Mouse (Mus musculus) T-helper 1 cell (primary cell): ENCODE measurements around the gene Pias1.
"Not testable (repeated sequence)": the region's sequence is repeated elsewhere in the genome, so short reads cannot be mapped to it uniquely, and the experiment has no call there.

Experiments used
- in situ Hi-C: fragments of 300-600 bp; cut with MboI, MseI; formaldehyde crosslinking; loops from one replicate; pipeline ENCODE4 v1.15.1; 2025; ENCODE audit warnings: high pct_unique_total_duplicates

Gene Pias1

DNA sequence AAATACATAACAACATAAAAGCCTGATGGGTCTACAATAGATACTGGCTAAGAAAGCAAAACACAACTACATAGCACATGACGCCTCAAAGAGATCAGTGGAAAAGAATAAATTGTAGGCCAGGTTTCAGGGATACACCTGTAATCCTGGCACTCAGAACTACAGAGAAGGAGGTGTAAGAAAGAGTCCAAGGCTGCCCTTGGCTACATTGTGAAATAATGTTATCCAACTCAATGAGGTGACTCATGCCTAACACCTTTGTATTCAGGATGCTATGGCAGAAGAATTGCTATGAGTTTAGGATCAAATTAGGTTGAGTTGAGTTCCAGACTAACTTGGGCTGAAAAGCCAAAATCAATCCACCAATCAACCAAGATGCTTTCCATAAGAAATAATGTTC lies 43.7 kb downstream of the Pias1 start:
- in situ Hi-C loops: no loop called here

DNA sequence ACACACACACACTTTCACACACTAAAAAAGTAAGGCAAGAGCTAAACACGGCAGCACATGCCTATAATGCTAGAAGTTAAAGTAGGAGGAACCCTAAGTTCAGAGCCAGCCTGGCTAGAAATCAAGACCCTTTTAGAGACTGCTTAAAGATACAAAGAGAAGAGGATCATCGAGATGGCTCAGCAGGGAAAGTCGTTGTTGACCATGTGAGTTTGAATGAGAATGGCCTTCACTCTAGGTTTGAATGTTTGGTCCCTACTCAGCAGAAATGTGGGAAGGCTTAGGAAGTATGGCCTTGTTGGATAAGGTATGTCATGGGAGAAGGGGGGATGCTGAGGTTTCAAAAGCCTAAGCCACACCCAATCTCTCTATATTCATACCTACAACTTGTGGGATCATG lies 46.8 kb downstream of the Pias1 start:
- in situ Hi-C loops: no loop called here

GRCm38 (mm10) chr9:62935854-62936253 lies 51.9 kb downstream of the Pias1 start:
- in situ Hi-C loops: no loop called here

GRCm38 (mm10) chr9:62934700-62935400 lies 52.9 kb downstream of the Pias1 start:
- in situ Hi-C loops: no loop called here

DNA sequence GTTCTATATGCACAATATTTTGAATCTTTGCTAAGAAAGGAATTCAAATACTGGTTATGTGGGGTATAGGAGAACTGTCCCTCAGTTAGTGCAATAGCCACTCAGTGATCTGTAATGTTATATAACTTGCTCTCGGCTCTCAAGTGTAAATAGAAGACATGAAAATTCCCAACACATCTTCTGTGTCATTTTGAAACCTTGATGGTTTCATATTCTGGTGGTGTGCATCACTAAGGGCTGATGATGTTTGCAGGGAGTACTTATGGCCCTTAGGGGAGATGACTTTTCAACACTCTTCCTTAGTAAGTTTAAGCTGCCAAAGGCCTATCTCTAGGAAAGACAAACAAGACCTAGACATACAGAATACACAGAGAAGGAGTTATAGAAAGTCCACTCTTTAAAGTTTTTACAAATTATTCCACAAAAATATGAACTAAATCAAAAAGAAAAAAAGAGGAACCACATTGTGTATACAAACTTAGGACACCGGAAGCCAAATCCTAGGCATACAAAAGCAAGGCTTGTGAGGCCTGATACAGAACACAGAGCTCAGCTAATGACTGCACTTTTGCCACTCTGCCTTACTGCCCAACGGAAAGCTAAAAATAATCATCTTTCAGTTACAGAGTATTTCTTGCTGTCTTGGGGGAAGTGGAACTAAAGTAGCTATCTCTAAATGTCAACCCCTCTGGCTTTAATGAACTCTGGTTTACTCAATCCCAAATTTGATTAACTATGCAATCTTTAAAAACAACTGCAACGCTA lies 55.0 kb downstream of the Pias1 start:
- in situ Hi-C loops: no loop called here

DNA sequence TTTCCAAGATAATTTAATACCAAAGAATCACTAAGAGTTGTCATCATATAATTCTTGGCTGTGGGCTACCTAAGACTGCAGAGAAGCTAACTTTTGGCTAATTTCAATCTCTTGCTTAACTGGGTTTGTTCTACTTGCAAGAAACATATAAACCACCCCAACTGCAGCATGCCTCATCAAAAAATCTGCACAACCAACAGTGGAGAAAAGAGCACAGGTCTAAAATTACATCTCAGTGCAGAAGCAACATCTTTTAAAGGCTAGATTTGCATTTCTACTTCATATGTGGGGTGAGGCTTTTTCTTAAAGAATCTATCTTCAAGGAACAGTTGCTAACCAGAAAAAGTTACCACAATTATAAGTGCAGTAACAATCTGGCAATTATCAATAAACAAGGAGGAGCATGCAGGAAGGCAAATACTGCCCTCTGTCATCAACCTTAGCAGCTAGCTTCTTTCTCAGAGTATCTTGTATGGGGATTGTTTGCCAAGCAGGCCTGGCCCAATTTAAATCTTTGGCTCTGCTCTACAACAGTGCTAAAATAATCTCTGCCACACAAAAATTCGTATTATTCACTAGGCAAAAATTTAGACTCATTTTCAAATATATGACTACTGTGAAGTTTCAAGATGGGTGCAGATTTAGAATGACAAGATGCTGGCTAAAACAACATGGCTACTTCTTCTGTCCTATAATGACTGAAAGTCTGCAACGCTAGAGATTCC lies 62.7 kb downstream of the Pias1 start:
- in situ Hi-C loops: no loop called here

GRCm38 (mm10) chr9:62920877-62921276 lies 66.8 kb downstream of the Pias1 start:
- in situ Hi-C loops: no loop called here

- in situ Hi-C loops: no loop called here
Measured at GRCm38 (mm10) chr9:62917059-62917458, 70.7 kb downstream of the Pias1 start.

DNA sequence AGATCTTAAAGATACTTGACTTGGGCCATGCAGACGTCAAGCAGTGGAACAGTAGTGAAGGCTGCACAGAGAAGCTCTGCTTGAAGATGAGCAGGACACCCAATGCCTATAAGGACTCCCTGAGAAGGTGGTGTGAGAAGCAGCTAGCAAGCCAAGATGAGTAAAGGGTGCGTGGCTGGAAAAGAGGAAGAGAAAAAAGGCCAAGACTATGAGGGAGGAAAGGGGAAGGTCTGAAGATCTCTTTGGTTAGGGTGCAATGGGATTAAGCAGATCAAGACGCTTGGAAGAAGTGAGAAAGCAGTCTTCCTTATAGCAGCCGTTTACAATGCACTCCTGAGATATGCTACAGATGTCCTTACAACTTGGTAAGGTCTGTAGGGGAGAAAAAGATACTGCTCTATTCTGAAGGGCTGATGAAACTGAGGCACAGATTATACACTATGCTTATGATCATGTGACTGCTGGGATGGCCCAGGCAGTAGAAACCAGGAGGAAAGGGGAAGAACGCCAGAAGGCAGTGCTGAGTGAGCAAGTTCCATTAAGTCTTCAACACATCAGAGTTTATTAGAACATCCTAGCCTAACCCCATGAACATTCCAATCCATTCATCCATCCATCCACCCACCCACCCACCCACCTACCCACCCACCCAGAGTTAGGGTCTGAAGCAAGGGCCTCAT lies 74.2 kb downstream of the Pias1 start:
- in situ Hi-C loops: no loop called here

DNA sequence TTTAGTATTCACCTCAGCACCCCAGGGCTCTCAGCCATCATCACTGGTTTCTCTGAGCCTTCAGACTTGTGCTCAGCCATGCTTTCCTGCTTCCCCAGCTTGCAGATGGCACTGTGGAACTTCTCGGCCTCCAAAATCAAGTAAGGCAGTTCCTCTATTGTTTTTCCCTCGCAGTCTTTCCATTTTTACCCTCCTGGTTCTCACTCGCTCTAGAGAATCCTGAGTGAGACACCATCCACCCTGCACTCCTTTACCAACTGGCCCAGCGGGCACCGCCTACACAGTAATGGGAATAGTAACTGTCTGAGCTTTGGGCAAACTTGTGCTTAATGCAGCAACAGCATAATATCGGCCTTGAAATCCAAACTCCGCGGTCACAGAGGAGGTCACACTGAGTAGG lies 82.7 kb downstream of the Pias1 start:
- in situ Hi-C loops: no loop called here

DNA sequence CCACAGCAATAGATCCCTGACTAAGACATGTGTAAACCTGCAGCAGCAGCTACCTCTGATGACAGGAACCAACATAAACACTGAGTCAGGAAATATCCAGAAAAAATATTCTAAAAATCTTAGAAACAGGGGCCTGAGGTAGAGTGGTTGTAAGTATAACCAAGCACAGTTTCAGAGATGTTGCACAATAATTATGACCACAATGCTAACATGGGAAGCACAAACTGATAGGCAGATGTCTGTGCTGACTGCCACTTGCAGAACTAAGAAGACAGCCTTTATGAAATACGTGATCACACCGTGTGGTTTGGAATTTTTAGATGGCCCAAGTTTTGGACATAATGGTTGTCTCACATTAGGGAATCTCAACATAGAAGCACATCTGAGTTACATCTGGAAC lies 83.9 kb downstream of the Pias1 start:
- in situ Hi-C loops: no loop called here

DNA sequence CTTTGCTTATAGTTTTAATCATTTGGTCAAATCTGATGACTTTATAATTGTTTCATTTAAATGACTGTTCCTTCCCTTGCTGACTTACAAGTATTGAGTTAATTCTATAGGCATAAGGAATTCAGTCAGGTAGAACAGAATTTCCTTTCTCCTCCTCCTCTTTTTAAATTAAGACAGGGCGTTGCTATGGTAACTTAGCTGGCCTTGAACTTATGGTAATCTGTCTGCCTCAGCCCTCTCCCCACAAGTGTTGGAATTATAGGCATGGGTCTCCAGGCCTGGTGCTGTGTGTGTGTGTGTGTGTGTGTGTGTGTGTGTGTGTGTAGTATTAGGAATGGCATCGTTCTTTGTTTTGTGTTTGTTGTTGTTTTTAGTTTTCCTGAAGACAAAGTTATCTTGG lies 86.0 kb downstream of the Pias1 start:
- in situ Hi-C loops: no loop called here

GRCm38 (mm10) chr9:62894486-62894885 lies 93.2 kb downstream of the Pias1 start:
- in situ Hi-C loops: no loop called here

DNA sequence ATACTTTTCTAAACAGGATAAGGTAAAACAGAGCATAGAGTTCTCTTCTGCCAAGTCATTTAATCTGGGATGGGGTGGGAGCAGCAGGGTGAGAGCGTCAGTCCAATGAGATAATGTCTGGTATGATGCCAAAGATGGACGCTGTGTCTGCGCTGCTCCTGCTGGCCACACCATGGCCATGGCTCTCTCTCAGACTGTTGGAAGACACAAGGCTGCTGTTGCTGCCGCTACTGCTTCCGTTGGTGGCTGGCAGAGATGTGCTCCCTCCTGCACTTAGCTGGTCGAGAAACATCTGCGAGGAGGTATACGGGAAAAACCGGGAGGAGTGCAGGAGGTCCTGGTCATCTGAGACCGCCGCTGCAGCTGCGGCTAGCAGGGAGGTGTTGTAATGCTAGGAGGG lies 105.9 kb downstream of the Pias1 start:
- in situ Hi-C loops: no loop called here

GRCm38 (mm10) chr9:62877825-62878224 lies 109.9 kb downstream of the Pias1 start:
- in situ Hi-C loops: no loop called here

DNA sequence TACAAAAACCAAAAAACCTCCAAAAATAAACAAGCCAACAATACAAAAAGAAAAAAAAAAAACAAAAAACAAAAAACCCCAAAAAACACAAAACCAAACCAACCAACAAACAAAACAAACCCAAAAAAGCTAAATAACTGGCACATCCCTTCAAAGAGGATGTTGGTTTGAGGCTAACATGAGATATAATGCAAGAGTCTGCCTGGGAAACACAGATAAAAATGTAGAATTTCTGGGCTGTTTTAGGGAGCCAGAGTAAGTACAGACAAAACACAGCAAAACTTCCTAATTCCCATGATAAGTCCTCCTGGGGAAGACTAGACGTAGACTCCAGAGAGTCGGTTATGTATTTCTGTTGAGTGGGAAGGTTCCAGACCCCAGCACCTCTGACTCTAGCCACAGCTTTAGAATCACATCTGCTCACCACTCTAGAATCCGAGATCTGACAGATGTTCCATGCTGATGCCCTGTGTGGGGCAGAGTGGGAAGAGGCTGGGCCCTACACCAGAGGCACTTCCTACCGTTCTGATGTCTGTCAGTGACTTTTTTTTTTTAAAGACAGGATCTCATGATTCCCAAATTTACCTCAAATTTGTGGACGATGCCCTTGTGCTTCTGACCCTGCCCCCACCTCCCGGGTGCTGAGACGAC lies 110.6 kb downstream of the Pias1 start:
- in situ Hi-C loops: no loop called here

DNA sequence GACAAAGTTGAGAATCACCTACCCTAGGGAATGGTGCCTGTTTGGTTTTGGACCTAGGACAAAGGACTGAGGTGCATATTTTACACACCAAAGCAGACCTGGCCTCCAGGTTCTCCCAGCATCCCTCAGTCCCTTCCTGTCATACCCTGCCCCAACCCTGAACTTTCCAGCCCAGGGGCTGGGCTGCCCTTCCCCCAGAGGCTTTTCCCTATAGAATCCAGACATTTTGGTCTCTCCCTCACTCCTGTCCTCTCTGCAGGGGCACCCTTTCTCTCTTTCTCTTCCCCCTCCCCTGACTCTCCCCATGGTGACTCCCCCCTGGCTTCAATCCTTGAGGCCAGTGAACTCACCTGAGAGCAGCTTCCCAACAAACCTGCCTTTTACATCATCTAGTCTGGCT lies 117.0 kb downstream of the Pias1 start:
- in situ Hi-C loops: no loop called here

- in situ Hi-C loops: not testable (repeated sequence)
Measured at GRCm38 (mm10) chr9:62869236-62869635, 118.5 kb downstream of the Pias1 start.

GRCm38 (mm10) chr9:62860866-62861265 lies 126.9 kb downstream of the Pias1 start:
- in situ Hi-C loops: no loop called here

- in situ Hi-C loops: not testable (repeated sequence)
Measured at GRCm38 (mm10) chr9:62860102-62860501, 127.6 kb downstream of the Pias1 start.

DNA sequence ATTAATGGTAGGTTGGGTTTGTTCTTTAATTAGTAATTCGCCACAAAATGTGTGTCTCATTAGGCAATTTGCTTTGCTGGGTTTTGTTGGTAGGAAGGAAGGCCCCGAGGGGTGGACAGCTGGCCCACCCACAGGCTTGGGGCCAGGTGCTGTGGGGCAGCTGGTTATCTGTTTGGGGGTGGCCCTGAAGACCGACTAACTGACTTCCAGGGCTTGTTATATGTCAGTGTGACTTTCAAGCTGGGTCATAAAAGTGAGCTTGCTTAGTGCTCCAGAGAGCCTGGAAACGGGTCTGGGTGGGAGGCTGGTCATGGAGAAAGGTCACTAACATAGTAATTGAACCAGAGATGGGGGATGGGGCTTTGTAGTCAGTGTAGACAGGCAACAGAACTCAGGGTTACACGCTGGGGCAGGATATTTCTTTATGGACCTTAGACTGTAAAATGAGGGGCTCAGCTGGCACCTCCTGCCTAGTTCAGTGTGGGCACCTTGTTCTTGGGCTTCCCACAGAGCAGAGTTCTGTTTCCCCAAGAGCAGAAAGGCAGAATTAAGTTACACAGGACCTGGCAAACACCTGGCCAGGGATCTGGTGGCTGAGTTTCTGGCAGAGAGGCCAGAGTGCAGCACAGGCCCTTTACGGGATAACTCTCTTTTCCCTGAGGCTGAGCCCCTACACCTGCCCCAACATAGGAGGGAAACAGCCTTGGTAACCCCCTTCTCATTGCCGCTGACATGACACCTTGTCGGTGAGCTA lies 129.3 kb downstream of the Pias1 start:
- in situ Hi-C loops: no loop called here
